ENCODE assay signal across 8 mouse cellular contexts in the genomic region with DNA sequence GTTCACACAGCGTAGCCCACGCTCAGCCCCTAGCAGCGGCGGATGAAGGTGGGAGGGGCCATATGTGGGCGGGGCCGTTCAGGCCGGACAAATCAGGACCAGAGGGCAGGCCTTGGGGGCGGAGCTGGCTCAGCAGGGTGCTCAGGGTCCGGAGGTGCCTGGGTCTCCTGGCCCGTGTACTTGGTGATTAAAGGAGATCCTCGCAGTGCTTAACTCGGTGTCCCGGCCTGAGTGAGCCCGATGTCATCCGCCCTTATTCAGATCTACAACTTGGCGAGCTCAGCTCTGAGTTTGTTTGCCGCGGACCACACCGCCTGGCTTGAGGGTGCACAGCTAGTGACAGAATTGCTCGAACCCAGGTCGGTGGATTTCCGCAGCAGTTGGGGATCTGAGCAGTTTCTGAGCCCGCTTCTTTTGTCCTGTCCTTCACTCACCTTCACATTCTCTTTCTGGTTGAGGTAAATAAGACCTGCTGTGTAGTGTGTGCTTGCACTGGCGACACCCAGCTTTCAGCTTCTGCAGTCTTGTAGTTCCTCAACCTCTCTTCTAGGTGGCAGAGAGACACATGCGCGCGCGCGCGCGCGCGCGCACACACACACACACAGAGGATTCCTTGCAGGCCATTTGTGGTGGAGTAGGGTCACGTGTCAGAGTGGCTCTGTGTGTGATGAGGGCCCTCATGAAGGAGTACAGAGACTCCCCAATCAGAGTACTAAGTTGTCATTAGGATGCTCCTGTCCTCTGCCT.
DNase-seq lines count a peak whose midpoint lies in the region; ATAC-seq and TF ChIP-seq lines count a peak whose summit lies in the region.

No protein-coding gene starts in this region.

- no peak for TF ChIP-seq CTCF in ES-Bruce4 (IDR thresholded peaks at IDR 0.05; ENCODE audit: low read depth, low read length)

- peak; percentile 86 for ATAC-seq in embryonic facial prominence, embryonic 15.5 days (ENCODE audit: insufficient number of reproducible peaks, low FRiP score, low TSS enrichment, low read depth)
- peak; percentile 92 for ATAC-seq in heart, embryonic 16.5 days (replicated peaks; ENCODE audit: extremely low read depth, insufficient read depth, low FRiP score)

- 2% methylated on average over 35 of the region's 35 CpGs for WGBS in embryonic facial prominence, embryonic 15.5 days
- WGBS in heart, embryonic 16.5 days: 6% methylated on average over 35 of the region's 35 CpGs

- peak overlapping the region; percentile 28 for H3K9ac ChIP-seq in ES-Bruce4 (ENCODE audit: low read depth, poor library complexity, severe bottlenecking)
- peak overlapping the region; percentile 33; the same call in 1 of the 2 replicates for H3K9ac ChIP-seq in embryonic facial prominence, embryonic 15.5 days
- H3K9ac ChIP-seq in heart, embryonic 16.5 days (ENCODE audit: low read length): peak overlapping the region; percentile 53; the same call in 1 of the 2 replicates

- DNase-seq in brain, adult 2 months (ENCODE audit: low read depth, low spot score): peak; percentile 68
- DNase-seq in kidney, postnatal 14 days: peak; percentile 88
- DNase-seq in lung, postnatal 14 days: peak; percentile 72
- peak; percentile 90 for DNase-seq in retina, postnatal 1 day
- peak; percentile 82 for DNase-seq in yolk sac, embryonic 10.5 days (ENCODE audit: low spot score)

- H3K4me2 ChIP-seq in embryonic facial prominence, embryonic 15.5 days (replicated peaks): peak overlapping the region; percentile 82
- H3K4me2 ChIP-seq in heart, embryonic 16.5 days (ENCODE audit: low read depth, low read length): peak overlapping the region; percentile 92

- TF ChIP-seq EP300 in ES-Bruce4 (IDR thresholded peaks at IDR 0.05; ENCODE audit: insufficient read depth, low read depth, low read length): no peak

- peak overlapping the region; percentile 62 for H3K4me3 ChIP-seq in ES-Bruce4 (ENCODE audit: low read depth, low read length)
- peak overlapping the region; percentile 46 for H3K4me3 ChIP-seq in embryonic facial prominence, embryonic 15.5 days (replicated peaks)
- peak overlapping the region; percentile 54 for H3K4me3 ChIP-seq in heart, embryonic 16.5 days (ENCODE audit: low read length)

- peaks cover 1% of the 10 kb centered on the region for H3K4me1 ChIP-seq in ES-Bruce4 (ENCODE audit: control insufficient read depth, insufficient read depth, low read length)
- peaks cover 34% of the 10 kb centered on the region for H3K4me1 ChIP-seq in embryonic facial prominence, embryonic 15.5 days
- peaks cover 12% of the 10 kb centered on the region for H3K4me1 ChIP-seq in heart, embryonic 16.5 days (ENCODE audit: control insufficient read depth, insufficient read depth, low read length)

- no peaks in the 10 kb centered on the region for H3K9me3 ChIP-seq in ES-Bruce4 (replicated peaks; ENCODE audit: control insufficient read depth, insufficient read depth, low read length, poor library complexity, severe bottlenecking)
- H3K9me3 ChIP-seq in embryonic facial prominence, embryonic 15.5 days (replicated peaks): no peaks in the 10 kb centered on the region
- no peaks in the 10 kb centered on the region for H3K9me3 ChIP-seq in heart, embryonic 16.5 days (replicated peaks; ENCODE audit: control insufficient read depth, low read length)

- no peaks in the 10 kb centered on the region for H3K36me3 ChIP-seq in ES-Bruce4 (ENCODE audit: control insufficient read depth, insufficient read depth, low read length, poor library complexity, severe bottlenecking)
- no peaks in the 10 kb centered on the region for H3K36me3 ChIP-seq in embryonic facial prominence, embryonic 15.5 days
- no peaks in the 10 kb centered on the region for H3K36me3 ChIP-seq in heart, embryonic 16.5 days (ENCODE audit: control insufficient read depth, insufficient read depth)

- no peak overlapping the region for H3K27ac ChIP-seq in ES-Bruce4 (ENCODE audit: insufficient read depth, low read length)
- no peak overlapping the region for H3K27ac ChIP-seq in embryonic facial prominence, embryonic 15.5 days (replicated peaks)
- no peak overlapping the region for H3K27ac ChIP-seq in heart, embryonic 16.5 days (ENCODE audit: low read length)

- no peak for TF ChIP-seq POLR2A in ES-Bruce4 (IDR thresholded peaks at IDR 0.05; ENCODE audit: insufficient read depth, low read length)

- no peaks in the 10 kb centered on the region for H3K27me3 ChIP-seq in ES-Bruce4 (ENCODE audit: control insufficient read depth, insufficient read depth, low read length, poor library complexity, severe bottlenecking)
- peaks cover 23% of the 10 kb centered on the region for H3K27me3 ChIP-seq in embryonic facial prominence, embryonic 15.5 days
- H3K27me3 ChIP-seq in heart, embryonic 16.5 days (ENCODE audit: control insufficient read depth, insufficient read depth, low read length): peaks cover 29% of the 10 kb centered on the region
